Mouse (Mus musculus) left cerebral cortex, postnatal 4 days (tissue): ENCODE measurements around the gene Krt33a. TPM values are rescaled to one million over a fixed set of nuclear protein-coding genes. Genes with fewer than 3 reads are reported as not detected.

Source experiments
- DNase-seq: peaks from one replicate; pipeline ENCODE4 v3.0.0-alpha.2; 2022
- intact Hi-C: fragments of 180-260 bp; cut with DNase I; formaldehyde crosslinking; loops from one replicate; pipeline ENCODE4 v1.15.1; 2025
- total RNA-seq, 2 experiments: library from RNA; stranded (reverse); gene quantifications; 2 replicates each; pipeline ENCODE4 v1.2.3; 2021

Gene Krt33a
- total RNA-seq, 2 experiments from 2014 or later, result 0.30 TPM; not detected in 1

GRCm38 (mm10) chr11:99989881-99990405 lies 26.1 kb downstream of the Krt33a start:
- intact Hi-C loops, result no loop called here
- no peak for DNase-seq

GRCm38 (mm10) chr11:99988530-99988929 lies 27.5 kb downstream of the Krt33a start:
- intact Hi-C loops, result no loop called here
- no peak for DNase-seq

DNA sequence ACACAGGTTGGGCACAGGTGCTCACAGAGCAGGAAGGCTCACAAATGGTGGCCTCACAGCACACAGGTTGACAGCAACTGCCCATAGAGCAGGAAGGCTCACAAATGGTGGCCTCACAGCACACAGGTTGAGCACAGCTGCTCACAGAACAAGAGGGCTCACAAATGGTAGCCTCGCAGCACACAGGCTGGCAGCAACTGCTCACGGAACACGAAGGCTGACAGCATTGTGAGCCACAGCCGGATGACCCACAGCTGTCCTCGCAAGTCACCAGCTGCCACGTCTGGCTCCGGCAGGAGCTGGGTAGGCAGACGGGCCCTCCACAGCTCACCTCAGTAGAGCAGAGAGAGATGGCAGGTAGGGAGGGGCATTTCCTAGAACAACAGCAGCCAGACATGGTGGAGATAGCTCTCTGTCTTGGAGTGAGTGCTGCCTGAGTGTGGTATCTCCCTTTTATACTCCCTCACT lies 29.8 kb downstream of the Krt33a start, which contains the start of gene Krtap16-1:
Gene Krtap16-1 (minus strand): TSS at position 418 of the 468 bp plus-strand sequence.
- intact Hi-C loops, result no loop called here
- DNase-seq, result no peak

- DNase-seq, result peak; percentile 67
- intact Hi-C loops, result no loop called here
These were observed 30.5 kb downstream of the Krt33a start for GRCm38 (mm10) chr11:99985291-99986092.

- DNase-seq, result no peak
- intact Hi-C loops, result no loop called here
These were observed 32.6 kb downstream of the Krt33a start for GRCm38 (mm10) chr11:99983442-99983841.

GRCm38 (mm10) chr11:99982731-99983130 lies 33.3 kb downstream of the Krt33a start:
- intact Hi-C loops, result no loop called here
- no peak for DNase-seq

DNA sequence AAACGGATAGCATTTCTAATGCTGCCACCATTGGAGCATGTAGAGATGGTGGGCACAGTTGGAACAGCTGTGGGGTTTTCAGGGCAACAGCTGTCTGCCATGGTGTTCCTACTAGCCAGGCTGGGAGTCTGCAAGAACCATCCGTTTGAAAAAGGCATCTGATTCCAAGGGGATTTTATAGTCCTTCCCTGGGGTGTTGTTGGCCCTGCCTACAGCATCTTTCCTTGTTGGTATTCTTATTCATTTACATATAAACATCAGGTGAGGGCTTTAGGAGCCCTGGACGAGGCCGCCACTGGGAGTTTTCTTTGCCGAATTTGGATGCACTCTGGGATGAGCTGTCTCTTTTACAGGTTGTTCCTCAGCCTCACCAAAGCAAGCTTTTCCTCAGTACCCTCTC lies 37.1 kb downstream of the Krt33a start, which contains the start of gene Krtap29-1:
Gene Krtap29-1 (minus strand): TSS at position 101 of the 400 bp plus-strand sequence.
- intact Hi-C loops, result no loop called here
- no peak for DNase-seq

- intact Hi-C loops, result no loop called here
- no peak for DNase-seq
These were observed 50.1 kb downstream of the Krt33a start for GRCm38 (mm10) chr11:99965961-99966360.

DNA sequence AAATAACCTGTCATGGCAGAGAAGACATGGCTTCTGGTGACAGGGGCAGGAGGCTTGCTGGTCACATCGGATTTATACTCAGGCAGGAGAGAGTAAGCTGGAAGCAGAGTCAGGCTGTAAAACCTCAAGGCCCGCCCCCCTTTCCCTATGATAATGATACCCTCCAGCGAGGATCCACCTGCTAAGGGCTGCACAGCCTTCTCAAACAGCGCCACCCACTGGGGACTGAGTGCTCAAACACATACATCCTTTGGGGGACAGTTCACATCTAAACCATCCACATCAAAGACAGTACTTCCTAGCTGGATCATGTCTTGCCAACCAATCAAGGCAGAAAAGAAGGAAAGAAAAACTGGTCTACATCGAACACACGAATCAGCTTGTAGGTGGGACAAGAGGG lies 51.8 kb downstream of the Krt33a start:
- intact Hi-C loops, result no loop called here
- DNase-seq, result no peak

Other genes starting within 250 kb of the Krt33a start
- gene Gm11595, start 243.3 kb downstream of the Krt33a start, total RNA-seq, result not detected
- not detected for gene Krtap4-8, start 235.5 kb downstream of the Krt33a start, total RNA-seq
- gene Krtap4-9, start 231.0 kb downstream of the Krt33a start, total RNA-seq, result not detected
- gene Gm11596, start 222.7 kb downstream of the Krt33a start, total RNA-seq, result not detected
- not detected for gene Gm11569, start 217.3 kb downstream of the Krt33a start, total RNA-seq
- gene Gm11554, start 211.8 kb downstream of the Krt33a start, total RNA-seq, result not detected
- not detected for gene Krtap4-13, start 206.3 kb downstream of the Krt33a start, total RNA-seq
- gene Gm11564, start 200.5 kb downstream of the Krt33a start, total RNA-seq, result not detected
- not detected for gene 2300003K06Rik, start 178.1 kb downstream of the Krt33a start, total RNA-seq
- gene Krtap4-16, start 164.6 kb downstream of the Krt33a start, total RNA-seq, result not detected
- gene Gm11568, start 158.3 kb downstream of the Krt33a start, total RNA-seq, result not detected
- not detected for gene Gm11559, start 151.7 kb downstream of the Krt33a start, total RNA-seq
- not detected for gene Krtap9-1, start 142.8 kb downstream of the Krt33a start, total RNA-seq
- not detected for gene Gm11567, start 137.0 kb downstream of the Krt33a start, total RNA-seq
- not detected for gene Krtap31-1, start 108.3 kb downstream of the Krt33a start, total RNA-seq
- gene Gm11565, start 101.5 kb downstream of the Krt33a start, total RNA-seq, result not detected
- gene Krtap31-2, start 79.9 kb downstream of the Krt33a start, total RNA-seq, result not detected
- gene Krtap9-5, start 67.7 kb downstream of the Krt33a start, total RNA-seq, result not detected
- gene Krtap29-1, start 37.2 kb downstream of the Krt33a start, total RNA-seq, result not detected
- not detected for gene Krtap16-1, start 29.6 kb downstream of the Krt33a start, total RNA-seq
- gene Krtap17-1, start 22.2 kb downstream of the Krt33a start, total RNA-seq, result not detected
- gene Krt33b, start 13.7 kb upstream of the Krt33a start, total RNA-seq, result not detected
- not detected for gene Krt34, start 25.3 kb upstream of the Krt33a start, total RNA-seq
- not detected for gene Krt31, start 34.3 kb upstream of the Krt33a start, total RNA-seq
- not detected for gene Krt32, start 72.0 kb upstream of the Krt33a start, total RNA-seq
- not detected for gene Krt35, start 80.0 kb upstream of the Krt33a start, total RNA-seq
- gene Krt36, start 89.4 kb upstream of the Krt33a start, total RNA-seq, result not detected
- not detected for gene Krt13, start 105.4 kb upstream of the Krt33a start, total RNA-seq
- not detected for gene Krt15, start 119.7 kb upstream of the Krt33a start, total RNA-seq
- 1 to 10 TPM; 1.2 to 1.5 TPM for gene Krt19, start 132.5 kb upstream of the Krt33a start, total RNA-seq
- gene Krt9, start 177.0 kb upstream of the Krt33a start, total RNA-seq, result under 1 TPM; 0.52 to 0.56 TPM
- under 1 TPM in 1 of 2 experiments, not detected in 1; 0.32 TPM for gene Krt14, start 191.3 kb upstream of the Krt33a start, total RNA-seq
- not detected for gene Krt16, start 232.7 kb upstream of the Krt33a start, total RNA-seq
- not detected for gene Krt17, start 244.8 kb upstream of the Krt33a start, total RNA-seq